Mouse (Mus musculus): ENCODE results near the gene Id1. TPM values are rescaled to one million over a fixed set of nuclear protein-coding genes. Genes with fewer than 3 reads are reported as not detected.

Gene Id1
- total and polyA plus RNA-seq, 2 experiments: 16.4 to 33.0 TPM

- peak; percentile 39 for DNase-seq (ENCODE audit: extremely low read depth, low read depth, low spot score)
- Histone ChIP-seq H3K4me1 (ENCODE audit: control insufficient read depth, insufficient read depth, low read length) (peaks cover 2% of the 10 kb centered on the region; the same call in 1 of the 2 replicates), H3K9ac (ENCODE audit: low read depth, low read length) (no peak overlapping the region), H3K27ac (replicated peaks; ENCODE audit: insufficient read depth, low read depth, low read length) (no peak overlapping the region), H3K4me3 (ENCODE audit: insufficient read depth, low read depth, low read length) (no peak overlapping the region), H3K27me3 (ENCODE audit: control insufficient read depth, insufficient read depth, low read length) (no peaks in the 10 kb centered on the region), H3K79me2 (ENCODE audit: control insufficient read depth, insufficient read depth, low read length) (no peaks in the 10 kb centered on the region), H3K36me3 (ENCODE audit: control insufficient read depth, insufficient read depth, low read length) (no peaks in the 10 kb centered on the region)
- 16% methylated on average over 25 of the region's 25 CpGs for WGBS
- peak; percentile 99 for TF ChIP-seq CTCF (IDR thresholded peaks at IDR 0.05; ENCODE audit: low read depth, low read length)
- TF ChIP-seq POLR2A (IDR thresholded peaks at IDR 0.05; ENCODE audit: extremely low read depth, insufficient read depth, low read length): no peak
Measured at GRCm38 (mm10) chr2:152766387-152767123, 30.5 kb downstream of the Id1 start.

GRCm38 (mm10) chr2:152767618-152768271 lies 31.7 kb downstream of the Id1 start:
- Histone ChIP-seq H3K4me1 (ENCODE audit: control insufficient read depth, insufficient read depth, low read length) (peaks cover 2% of the 10 kb centered on the region; the same call in 1 of the 2 replicates), H3K36me3 (ENCODE audit: control insufficient read depth, insufficient read depth, low read length) (no peaks in the 10 kb centered on the region)
- 65% methylated on average over 12 of the region's 12 CpGs for WGBS

GRCm38 (mm10) chr2:152769677-152770076 lies 33.6 kb downstream of the Id1 start:
- no peak for TF ChIP-seq POLR2A (IDR thresholded peaks at IDR 0.05; ENCODE audit: extremely low read depth, insufficient read depth, low read length)
- no peak for TF ChIP-seq CTCF (IDR thresholded peaks at IDR 0.05; ENCODE audit: low read depth, low read length)
- no peak overlapping the region for H3K4me3 ChIP-seq (ENCODE audit: insufficient read depth, low read depth, low read length)
- H3K27ac ChIP-seq (replicated peaks; ENCODE audit: insufficient read depth, low read depth, low read length): no peak overlapping the region
- H3K79me2 ChIP-seq (ENCODE audit: control insufficient read depth, insufficient read depth, low read length): no peaks in the 10 kb centered on the region
- no peak overlapping the region for H3K9ac ChIP-seq (ENCODE audit: low read depth, low read length)
- H3K27me3 ChIP-seq (ENCODE audit: control insufficient read depth, insufficient read depth, low read length): no peaks in the 10 kb centered on the region
- no peak for DNase-seq (ENCODE audit: extremely low read depth, low read depth, low spot score)
- peaks cover 2% of the 10 kb centered on the region; the same call in 1 of the 2 replicates for H3K4me1 ChIP-seq (ENCODE audit: control insufficient read depth, insufficient read depth, low read length)
- no peaks in the 10 kb centered on the region for H3K36me3 ChIP-seq (ENCODE audit: control insufficient read depth, insufficient read depth, low read length)
- 71% methylated on average over 7 of the region's 7 CpGs for WGBS

More at GRCm38 (mm10) chr2:152767618-152768271, 31.7 kb downstream of the Id1 start:
- DNase-seq (ENCODE audit: extremely low read depth, low read depth, low spot score): peak; percentile 58
- no peaks in the 10 kb centered on the region for H3K27me3 ChIP-seq (ENCODE audit: control insufficient read depth, insufficient read depth, low read length)
- no peaks in the 10 kb centered on the region for H3K79me2 ChIP-seq (ENCODE audit: control insufficient read depth, insufficient read depth, low read length)
- TF ChIP-seq POLR2A (IDR thresholded peaks at IDR 0.05; ENCODE audit: extremely low read depth, insufficient read depth, low read length) (no peak), CTCF (IDR thresholded peaks at IDR 0.05; ENCODE audit: low read depth, low read length) (no peak)
- H3K4me3 ChIP-seq (ENCODE audit: insufficient read depth, low read depth, low read length): no peak overlapping the region
- H3K27ac ChIP-seq (replicated peaks; ENCODE audit: insufficient read depth, low read depth, low read length): no peak overlapping the region
- H3K9ac ChIP-seq (ENCODE audit: low read depth, low read length): no peak overlapping the region

- Histone ChIP-seq H3K27me3 (ENCODE audit: control insufficient read depth, insufficient read depth, low read length) (no peaks in the 10 kb centered on the region), H3K79me2 (ENCODE audit: control insufficient read depth, insufficient read depth, low read length) (no peaks in the 10 kb centered on the region), H3K27ac (replicated peaks; ENCODE audit: insufficient read depth, low read depth, low read length) (no peak overlapping the region), H3K4me3 (ENCODE audit: insufficient read depth, low read depth, low read length) (no peak overlapping the region), H3K9ac (ENCODE audit: low read depth, low read length) (no peak overlapping the region), H3K36me3 (ENCODE audit: control insufficient read depth, insufficient read depth, low read length) (no peaks in the 10 kb centered on the region), H3K4me1 (ENCODE audit: control insufficient read depth, insufficient read depth, low read length) (peaks cover 2% of the 10 kb centered on the region; the same call in 1 of the 2 replicates)
- TF ChIP-seq POLR2A (IDR thresholded peaks at IDR 0.05; ENCODE audit: extremely low read depth, insufficient read depth, low read length) (no peak), CTCF (IDR thresholded peaks at IDR 0.05; ENCODE audit: low read depth, low read length) (no peak)
- no peak for DNase-seq (ENCODE audit: extremely low read depth, low read depth, low spot score)
- 92% methylated on average over 9 of the region's 9 CpGs for WGBS
Measured at GRCm38 (mm10) chr2:152771571-152771970, 35.5 kb downstream of the Id1 start.

- DNase-seq (ENCODE audit: extremely low read depth, low read depth, low spot score): no peak
- Histone ChIP-seq H3K27me3 (ENCODE audit: control insufficient read depth, insufficient read depth, low read length) (no peaks in the 10 kb centered on the region), H3K79me2 (ENCODE audit: control insufficient read depth, insufficient read depth, low read length) (no peaks in the 10 kb centered on the region), H3K27ac (replicated peaks; ENCODE audit: insufficient read depth, low read depth, low read length) (no peak overlapping the region), H3K4me3 (ENCODE audit: insufficient read depth, low read depth, low read length) (no peak overlapping the region), H3K9ac (ENCODE audit: low read depth, low read length) (no peak overlapping the region), H3K36me3 (ENCODE audit: control insufficient read depth, insufficient read depth, low read length) (no peaks in the 10 kb centered on the region), H3K4me1 (ENCODE audit: control insufficient read depth, insufficient read depth, low read length) (no peaks in the 10 kb centered on the region)
- WGBS: 42% methylated on average over 1 of the region's 1 CpGs
- TF ChIP-seq POLR2A (IDR thresholded peaks at IDR 0.05; ENCODE audit: extremely low read depth, insufficient read depth, low read length): no peak
- TF ChIP-seq CTCF (IDR thresholded peaks at IDR 0.05; ENCODE audit: low read depth, low read length): no peak
Measured at GRCm38 (mm10) chr2:152772231-152772630, 36.2 kb downstream of the Id1 start.
